Mouse (Mus musculus): ENCODE data around the gene Prr3.
A peak's percentile ranks its signal among the peaks of the same experiment; 100 is the strongest.

DNA sequence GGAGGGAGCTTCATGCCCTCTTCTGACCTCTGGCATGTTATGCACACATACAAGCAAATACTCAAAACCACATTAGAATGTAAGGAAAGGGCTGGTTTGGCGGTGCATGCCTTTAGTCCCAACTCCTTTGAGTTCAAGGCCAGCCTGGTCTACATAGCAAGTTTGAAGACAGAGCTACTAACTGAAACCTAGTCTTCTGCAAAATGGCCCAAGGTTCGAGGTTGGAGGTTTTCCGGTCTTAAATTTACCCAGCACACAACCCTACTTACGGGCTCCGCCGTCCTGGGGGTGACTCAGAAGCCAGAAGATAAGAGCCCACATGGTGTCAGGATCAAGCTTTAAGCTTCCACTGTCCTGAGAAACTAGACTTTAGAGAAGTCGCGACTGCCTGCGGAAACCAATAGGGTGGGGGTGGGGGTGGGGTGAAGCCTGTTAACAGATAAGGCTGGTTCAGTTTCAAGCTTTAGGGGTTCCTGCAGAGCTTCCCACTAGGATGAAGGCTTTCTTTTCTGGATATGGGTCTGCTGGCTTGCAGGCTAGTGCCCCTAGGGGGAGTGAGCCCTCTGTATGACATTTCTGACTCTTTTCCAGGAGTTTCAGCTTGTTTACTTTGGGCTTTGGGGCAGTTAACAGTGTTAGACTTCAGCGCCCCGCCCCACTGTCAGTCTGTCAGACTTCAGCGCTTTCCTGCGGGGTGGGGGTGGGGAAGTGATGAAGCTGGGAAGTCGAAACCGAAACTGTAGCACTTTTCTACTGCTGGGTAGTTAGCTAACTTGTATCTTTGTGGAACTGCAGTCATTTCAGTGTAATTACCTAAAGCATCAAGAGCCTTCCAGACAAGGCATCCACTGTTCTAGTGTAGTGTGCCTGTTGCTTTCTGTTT is 40.4 kb upstream of the Prr3 start, which contains the start of gene H2-T24:
- no peak; the same call in 1 of the 2 replicates for TF ChIP-seq POLR2A (IDR thresholded peaks at IDR 0.05; ENCODE audit: borderline replicate concordance, extremely low read depth, low read depth, low read length)
- peak; percentile 31; the same call in 1 of the 2 replicates for TF ChIP-seq CTCF (IDR thresholded peaks at IDR 0.05; ENCODE audit: insufficient read depth, low read length)
